Mouse (Mus musculus): Measurements from ENCODE around the gene Mpeg1.

Gene Mpeg1

GRCm38 (mm10) chr19:12460282-12461249 is at the start of gene Mpeg1:
Mpeg1 (plus strand) TSS chr19:12460779.
- no peak for DNase-seq (ENCODE audit: low spot score in 2 of 2)

- DNase-seq (ENCODE audit: low spot score in 2 of 2) = no peak
Observed at GRCm38 (mm10) chr19:12413737-12414136, 46.8 kb upstream of the Mpeg1 start.

GRCm38 (mm10) chr19:12417361-12417760 is 43.2 kb upstream of the Mpeg1 start, which contains the start of gene Olfr1441:
Olfr1441 (plus strand) TSS chr19:12417433.
- DNase-seq (ENCODE audit: low spot score in 2 of 2) = no peak

- no peak for DNase-seq (ENCODE audit: low spot score in 2 of 2)
Observed at GRCm38 (mm10) chr19:12418312-12418711, 42.3 kb upstream of the Mpeg1 start.

- no peak for DNase-seq (ENCODE audit: low spot score in 2 of 2)
Observed at GRCm38 (mm10) chr19:12420555-12420954, 40.0 kb upstream of the Mpeg1 start.

GRCm38 (mm10) chr19:12421680-12422079 is 38.9 kb upstream of the Mpeg1 start:
- no peak for DNase-seq (ENCODE audit: low spot score in 2 of 2)

GRCm38 (mm10) chr19:12427101-12427500 is 33.5 kb upstream of the Mpeg1 start:
- no peak for DNase-seq (ENCODE audit: low spot score in 2 of 2)

- no peak for DNase-seq (ENCODE audit: low spot score in 2 of 2)
Observed at GRCm38 (mm10) chr19:12427605-12428004, 33.0 kb upstream of the Mpeg1 start, which contains the start of gene Pfpl. Pfpl (plus strand) TSS chr19:12427905.

GRCm38 (mm10) chr19:12433033-12433432 is 27.5 kb upstream of the Mpeg1 start:
- DNase-seq (ENCODE audit: low spot score in 2 of 2) = peak in 1 of 2 experiments; percentile 5

GRCm38 (mm10) chr19:12435011-12435416 is 25.6 kb upstream of the Mpeg1 start:
- DNase-seq (ENCODE audit: low spot score in 2 of 2) = no peak

GRCm38 (mm10) chr19:12435750-12436524 is 24.6 kb upstream of the Mpeg1 start:
- no peak for DNase-seq (ENCODE audit: low spot score in 2 of 2)

- no peak for DNase-seq (ENCODE audit: low spot score in 2 of 2)
Observed at GRCm38 (mm10) chr19:12439581-12439980, 21.0 kb upstream of the Mpeg1 start.

- DNase-seq (ENCODE audit: low spot score in 2 of 2) = no peak
Observed at GRCm38 (mm10) chr19:12440103-12440725, 20.4 kb upstream of the Mpeg1 start.

- DNase-seq (ENCODE audit: low spot score in 2 of 2) = no peak
Observed at GRCm38 (mm10) chr19:12442560-12442959, 18.0 kb upstream of the Mpeg1 start.

GRCm38 (mm10) chr19:12445014-12445413 is 15.6 kb upstream of the Mpeg1 start:
- no peak for DNase-seq (ENCODE audit: low spot score in 2 of 2)

- DNase-seq (ENCODE audit: low spot score in 2 of 2) = no peak
Observed at GRCm38 (mm10) chr19:12457401-12458066, 3.0 kb upstream of the Mpeg1 start.

- no peak for DNase-seq (ENCODE audit: low spot score in 2 of 2)
Observed at GRCm38 (mm10) chr19:12459516-12459915, 1.1 kb upstream of the Mpeg1 start.

- DNase-seq (ENCODE audit: low spot score in 2 of 2) = no peak
Observed at GRCm38 (mm10) chr19:12462851-12463721, 2.5 kb downstream of the Mpeg1 start.

- DNase-seq (ENCODE audit: low spot score in 2 of 2) = no peak
Observed at GRCm38 (mm10) chr19:12463722-12464035, 3.1 kb downstream of the Mpeg1 start.

GRCm38 (mm10) chr19:12464127-12464526 is 3.5 kb downstream of the Mpeg1 start:
- DNase-seq (ENCODE audit: low spot score in 2 of 2) = no peak

- no peak for DNase-seq (ENCODE audit: low spot score in 2 of 2)
Observed at GRCm38 (mm10) chr19:12464674-12465073, 4.1 kb downstream of the Mpeg1 start.

Measured in cerebellum, postnatal 4 days (tissue).